Mouse (Mus musculus) hindbrain, embryonic 16.5 days (tissue): ENCODE measurements around the gene Rec8. TPM values are rescaled to one million over a fixed set of nuclear protein-coding genes. Genes with fewer than 3 reads are reported as not detected.
A peak's percentile ranks its signal among the peaks of the same experiment; 100 is the strongest.

ENCODE experiments used
- ATAC-seq: fragments of 200-750 bp; cut with Nextera tagmentation; 2 replicates; pipeline ENCODE4 v1.8.0; 2017; ENCODE audit warnings: moderate TSS enrichment, moderate library complexity
- H3K27ac ChIP-seq: fragments of 300-500 bp; sonication (generic); 2 replicates; pipeline ENCODE4 v1.5.1; 2014; ENCODE audit warnings: low read depth, mild to moderate bottlenecking, control low read depth, low read length, moderate library complexity
- H3K27me3 ChIP-seq: fragments of 300-500 bp; sonication (generic); replicated peaks from 2 replicates; pipeline ENCODE4 v1.6.1; 2014; ENCODE audit warnings: low read length; ENCODE audit not compliant: control insufficient read depth, insufficient read depth
- H3K36me3 ChIP-seq: fragments of 300-500 bp; sonication (generic); 2 replicates; pipeline ENCODE4 v1.6.1; 2014; ENCODE audit warnings: mild to moderate bottlenecking, low read length, moderate library complexity, mixed read lengths; ENCODE audit not compliant: control insufficient read depth, insufficient read depth
- H3K4me1 ChIP-seq: fragments of 300-500 bp; sonication (generic); 2 replicates; pipeline ENCODE4 v1.6.1; 2014; ENCODE audit warnings: low read depth, low read length; ENCODE audit not compliant: control insufficient read depth, insufficient read depth
- H3K4me2 ChIP-seq: fragments of 300-500 bp; sonication (generic); 2 replicates; pipeline ENCODE4 v1.6.1; 2014; ENCODE audit warnings: mild to moderate bottlenecking, low read length, control low read depth, moderate library complexity
- H3K4me3 ChIP-seq: fragments of 300-500 bp; sonication (generic); 2 replicates; pipeline ENCODE4 v1.5.1; 2014; ENCODE audit warnings: mild to moderate bottlenecking, low read length, control low read depth, moderate library complexity
- H3K9ac ChIP-seq: fragments of 300-500 bp; sonication (generic); 2 replicates; pipeline ENCODE4 v1.6.1; 2014; ENCODE audit warnings: low read depth, mild to moderate bottlenecking, control low read depth, low read length, moderate library complexity
- H3K9me3 ChIP-seq: fragments of 300-500 bp; sonication (generic); 2 replicates; pipeline ENCODE4 v1.6.1; 2014; ENCODE audit warnings: mild to moderate bottlenecking, low read length, moderate library complexity; ENCODE audit not compliant: control insufficient read depth
- WGBS: fragments of 180-500 bp; shearing (Covaris S2); extraction: QIAGEN DNeasy Blood & Tissue Kit; methylation state at CpG from one replicate; pipeline ENCODE4 v1.1.7; 2014; 5-methylcytosine and 5-hydroxymethylcytosine counted together
- polyA plus RNA-seq: library from polyadenylated mRNA; unstranded; fragments of >200 nt; fragmentation: Nextera tagmentation; extraction: Ambion mirVana; gene quantifications from 2 replicates; pipeline ENCODE4 v1.2.1, GENCODE M21; 2015

The Rec8 gene
- polyA plus RNA-seq = 16.8 and 20.2 TPM in 2 replicates

GRCm38 (mm10) chr14:55617822-55618221, at the start of gene Rec8:
TSS of gene Rec8 (plus strand) at chr14:55618037.
- ATAC-seq = peak; percentile 89
- H3K4me2 ChIP-seq = peak within 1 kb of the TSS; percentile 44
- WGBS = 19% methylated on average over 21 of the region's 21 CpGs
- no peaks in the 10 kb centered on the region for H3K4me1 ChIP-seq
- H3K27me3 ChIP-seq = no peaks in the 10 kb centered on the region
- no peaks in the 10 kb centered on the region for H3K9me3 ChIP-seq
- H3K36me3 ChIP-seq = no peaks in the 10 kb centered on the region
- H3K9ac ChIP-seq = peak within 1 kb of the TSS; percentile 25; the same call in 1 of the 2 replicates
- no peak within 1 kb of the TSS for H3K27ac ChIP-seq
- H3K4me3 ChIP-seq = peak within 1 kb of the TSS; percentile 33

DNA sequence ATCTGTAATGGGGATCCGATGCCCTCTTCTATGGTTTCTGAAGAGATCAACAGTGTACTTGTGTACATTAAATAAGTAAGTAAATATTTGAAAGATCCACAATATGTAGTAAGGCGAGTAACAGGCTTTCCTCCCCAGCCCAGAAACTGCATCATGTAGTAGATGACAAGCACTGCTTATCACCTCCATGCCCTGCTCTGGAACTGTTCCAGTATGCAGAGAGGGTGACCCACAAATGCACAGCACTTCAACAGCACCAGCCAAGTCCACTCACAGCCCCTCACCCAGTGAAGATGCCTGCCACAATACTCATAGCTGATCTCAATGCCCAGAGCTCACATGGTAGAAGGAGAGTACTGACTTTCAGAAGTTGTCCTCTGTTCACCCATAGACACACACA, 47.2 kb upstream of the Rec8 start:
- H3K36me3 ChIP-seq = peaks cover 20% of the 10 kb centered on the region
- no peak for ATAC-seq
- no peak overlapping the region for H3K9ac ChIP-seq
- H3K4me1 ChIP-seq = no peaks in the 10 kb centered on the region
- H3K4me3 ChIP-seq = no peak overlapping the region
- no peak overlapping the region for H3K4me2 ChIP-seq
- WGBS = 89% methylated on average over 2 of the region's 2 CpGs
- no peaks in the 10 kb centered on the region for H3K9me3 ChIP-seq
- no peak overlapping the region for H3K27ac ChIP-seq
- H3K27me3 ChIP-seq = no peaks in the 10 kb centered on the region

DNA sequence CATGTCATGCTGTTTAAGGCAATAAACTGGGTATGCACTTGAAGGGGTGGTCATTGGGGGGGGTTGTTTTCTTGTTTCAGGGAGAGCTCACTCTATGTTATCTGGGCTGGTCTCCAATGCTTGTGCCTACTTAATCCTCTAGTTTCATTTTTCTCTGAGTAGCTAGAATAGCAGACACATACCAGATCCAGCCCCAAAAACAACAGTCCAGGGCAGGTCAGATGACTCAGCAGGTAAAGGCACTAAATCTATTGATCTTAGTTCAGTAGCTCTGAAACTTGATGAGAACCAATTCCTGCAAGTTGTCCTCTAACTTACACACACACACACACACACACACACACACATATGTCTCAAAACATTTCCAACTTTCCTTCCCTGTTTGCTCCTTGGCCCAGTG, 46.1 kb upstream of the Rec8 start:
- ATAC-seq = no peak
- H3K4me1 ChIP-seq = no peaks in the 10 kb centered on the region
- no peak overlapping the region for H3K4me2 ChIP-seq
- no peaks in the 10 kb centered on the region for H3K9me3 ChIP-seq
- peaks cover 9% of the 10 kb centered on the region for H3K36me3 ChIP-seq
- no peaks in the 10 kb centered on the region for H3K27me3 ChIP-seq
- H3K27ac ChIP-seq = no peak overlapping the region
- H3K9ac ChIP-seq = no peak overlapping the region
- no peak overlapping the region for H3K4me3 ChIP-seq

DNA sequence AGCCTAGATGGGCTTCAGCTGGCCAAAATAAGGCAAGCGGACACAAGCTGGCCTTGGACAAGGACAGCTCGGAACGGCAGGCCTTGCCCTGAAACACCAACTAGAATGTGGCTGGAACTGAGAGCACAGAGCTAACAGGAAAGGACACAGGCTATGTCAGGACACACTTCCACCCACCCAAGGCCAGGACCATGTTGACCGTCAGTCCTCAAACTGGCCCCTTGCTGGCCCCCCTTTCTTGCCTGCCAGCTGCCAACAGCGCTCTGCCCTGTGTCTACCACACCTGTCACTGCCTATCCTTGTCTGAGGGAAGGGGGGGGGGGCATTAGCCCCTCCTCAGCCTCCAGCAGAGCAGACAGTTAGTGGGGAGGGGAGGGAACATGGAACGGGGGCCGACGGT, 42.5 kb upstream of the Rec8 start, which contains the start of gene Fitm1:
Gene Fitm1 (plus strand): TSS at position 316 of the 400 bp plus-strand sequence.
- Histone ChIP-seq H3K27me3 (no peaks in the 10 kb centered on the region), H3K9ac (no peak within 1 kb of the TSS), H3K9me3 (no peaks in the 10 kb centered on the region), H3K4me3 (no peak within 1 kb of the TSS), H3K4me2 (no peak within 1 kb of the TSS), H3K4me1 (peaks cover 5% of the 10 kb centered on the region), H3K27ac (no peak within 1 kb of the TSS), H3K36me3 (no peaks in the 10 kb centered on the region)
- no peak for ATAC-seq
- WGBS = 87% methylated on average over 8 of the region's 8 CpGs

- Histone ChIP-seq H3K4me1 (peaks cover 5% of the 10 kb centered on the region), H3K36me3 (peaks cover 2% of the 10 kb centered on the region; the same call in 1 of the 2 replicates), H3K27me3 (no peaks in the 10 kb centered on the region), H3K27ac (no peak overlapping the region), H3K4me2 (no peak overlapping the region), H3K9me3 (no peaks in the 10 kb centered on the region), H3K9ac (no peak overlapping the region), H3K4me3 (no peak overlapping the region)
- 74% methylated on average over 13 of the region's 13 CpGs for WGBS
- ATAC-seq = no peak
These were observed 42.1 kb upstream of the Rec8 start for GRCm38 (mm10) chr14:55575711-55576110.

- ATAC-seq = no peak
- Histone ChIP-seq H3K36me3 (peaks cover 6% of the 10 kb centered on the region), H3K9me3 (no peaks in the 10 kb centered on the region), H3K9ac (no peak overlapping the region), H3K4me2 (no peak overlapping the region), H3K4me1 (peaks cover 5% of the 10 kb centered on the region), H3K27me3 (no peaks in the 10 kb centered on the region), H3K4me3 (no peak overlapping the region), H3K27ac (no peak overlapping the region)
- WGBS = 77% methylated on average over 16 of the region's 16 CpGs
These were observed 41.5 kb upstream of the Rec8 start for GRCm38 (mm10) chr14:55576376-55576775.

GRCm38 (mm10) chr14:55577871-55578667, 39.8 kb upstream of the Rec8 start, which contains the start of gene Psme1:
TSS of gene Psme1 (plus strand) at chr14:55578123.
- Histone ChIP-seq H3K27ac (peak within 1 kb of the TSS; percentile 89), H3K27me3 (no peaks in the 10 kb centered on the region), H3K4me1 (peaks cover 5% of the 10 kb centered on the region), H3K36me3 (peaks cover 9% of the 10 kb centered on the region), H3K4me2 (peak within 1 kb of the TSS; percentile 93), H3K9ac (peak within 1 kb of the TSS; percentile 93), H3K4me3 (peak within 1 kb of the TSS; percentile 71), H3K9me3 (no peaks in the 10 kb centered on the region)
- WGBS = under 1% methylated on average over 32 of the region's 32 CpGs
- ATAC-seq = peak; percentile 95

- WGBS = 31% methylated on average over 6 of the region's 6 CpGs
- H3K9ac ChIP-seq = peak overlapping the region; percentile 93
- no peaks in the 10 kb centered on the region for H3K9me3 ChIP-seq
- ATAC-seq = peak; percentile 32
- no peaks in the 10 kb centered on the region for H3K27me3 ChIP-seq
- H3K27ac ChIP-seq = peak overlapping the region; percentile 89
- H3K4me3 ChIP-seq = peak overlapping the region; percentile 71
- H3K36me3 ChIP-seq = peaks cover 9% of the 10 kb centered on the region
- H3K4me1 ChIP-seq = peaks cover 5% of the 10 kb centered on the region
- H3K4me2 ChIP-seq = peak overlapping the region; percentile 93
These were observed 39.1 kb upstream of the Rec8 start for GRCm38 (mm10) chr14:55578668-55579269.
